Mouse (Mus musculus): ENCODE measurements around the gene Olfr586.

DNA sequence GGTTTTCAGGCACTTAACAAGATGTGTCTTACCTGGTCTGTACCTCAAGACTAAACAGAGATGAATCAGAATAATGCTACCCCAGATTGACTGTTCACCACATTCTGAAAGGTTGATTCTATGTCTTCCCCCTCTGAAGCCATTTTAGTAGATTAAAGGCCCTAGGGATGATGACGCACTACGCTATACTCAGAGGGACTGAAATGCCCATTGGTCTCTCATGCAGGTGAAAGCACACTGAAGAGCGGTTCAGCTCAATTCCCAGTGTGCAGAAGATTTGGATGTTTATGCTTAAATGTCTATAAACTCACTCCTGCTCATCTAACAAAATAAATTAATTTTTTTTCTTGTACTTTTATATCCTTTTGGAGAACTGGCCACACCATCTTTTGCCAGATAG is at the start of gene Olfr586:
- TF ChIP-seq EP300 (IDR thresholded peaks at IDR 0.05; ENCODE audit: low read depth) (no peak), CTCF (IDR thresholded peaks at IDR 0.05; ENCODE audit: low read depth) (no peak)

Measured in liver, postnatal 0 days (tissue).